Mouse (Mus musculus) stomach, postnatal 0 days (tissue): Measurements from ENCODE around the gene Gsg1l. TPM values are rescaled to one million over a fixed set of nuclear protein-coding genes. Genes with fewer than 3 reads are reported as not detected.

ENCODE experiments used
- ATAC-seq: fragments of 200-750 bp; cut with Nextera tagmentation; 2 replicates; pipeline ENCODE4 v1.8.0; 2017; ENCODE audit not compliant: low FRiP score, low TSS enrichment
- DNase-seq: peaks from one replicate; pipeline ENCODE4 v3.0.0-alpha.2; 2016; ENCODE audit warnings: low spot score
- H3K27ac ChIP-seq: fragments of 300-500 bp; sonication (generic); replicated peaks from 2 replicates; pipeline ENCODE4 v1.5.1; 2014; ENCODE audit warnings: mild to moderate bottlenecking, control low read depth
- H3K27me3 ChIP-seq: fragments of 300-500 bp; sonication (generic); 2 replicates; pipeline ENCODE4 v1.6.1; 2014; ENCODE audit warnings: low read length; ENCODE audit not compliant: control insufficient read depth, insufficient read depth
- H3K36me3 ChIP-seq: fragments of 300-500 bp; sonication (generic); 2 replicates; pipeline ENCODE4 v1.6.1; 2014; ENCODE audit warnings: low read length, mixed read lengths; ENCODE audit not compliant: control insufficient read depth, insufficient read depth
- H3K4me1 ChIP-seq: fragments of 300-500 bp; sonication (generic); replicated peaks from 2 replicates; pipeline ENCODE4 v1.6.1; 2014; ENCODE audit warnings: antibody characterized with exemption; ENCODE audit not compliant: control insufficient read depth, insufficient read depth
- H3K4me2 ChIP-seq: fragments of 300-500 bp; sonication (generic); replicated peaks from 2 replicates; pipeline ENCODE4 v1.6.1; 2014; ENCODE audit warnings: low read depth, mild to moderate bottlenecking, control low read depth, moderate library complexity
- H3K4me3 ChIP-seq: fragments of 300-500 bp; sonication (generic); 2 replicates; pipeline ENCODE4 v1.5.1; 2014; ENCODE audit warnings: low read depth, low read length, control low read depth
- H3K9ac ChIP-seq: fragments of 300-500 bp; sonication (generic); 2 replicates; pipeline ENCODE4 v1.6.1; 2014; ENCODE audit warnings: mild to moderate bottlenecking, low read length, control low read depth, mixed read lengths
- H3K9me3 ChIP-seq: fragments of 300-500 bp; sonication (generic); 2 replicates; pipeline ENCODE4 v1.6.1; 2016; ENCODE audit warnings: low read length; ENCODE audit not compliant: control insufficient read depth
- CTCF ChIP-seq: IDR thresholded peaks from 2 replicates; pipeline ENCODE4 v1.5.1; 2016; ENCODE audit warnings: antibody characterized with exemption, low read depth, mild to moderate bottlenecking, moderate library complexity
- EP300 ChIP-seq: optimal IDR thresholded peaks from 2 replicates; pipeline ENCODE3; 2016; ENCODE audit warnings: antibody characterized with exemption
- WGBS: fragments of 180-500 bp; shearing (Covaris S2); extraction: QIAGEN DNeasy Blood & Tissue Kit; methylation state at CpG from one replicate; pipeline ENCODE4 v1.1.7; 2014; 5-methylcytosine and 5-hydroxymethylcytosine counted together
- polyA plus RNA-seq: library from polyadenylated mRNA; unstranded; fragments of >200 nt; fragmentation: Nextera tagmentation; extraction: Ambion mirVana; gene quantifications from 2 replicates; pipeline ENCODE4 v1.2.1, GENCODE M21; 2015

Gene Gsg1l
- polyA plus RNA-seq, 1 experiment from 2014 or later = 0.67 TPM

DNA sequence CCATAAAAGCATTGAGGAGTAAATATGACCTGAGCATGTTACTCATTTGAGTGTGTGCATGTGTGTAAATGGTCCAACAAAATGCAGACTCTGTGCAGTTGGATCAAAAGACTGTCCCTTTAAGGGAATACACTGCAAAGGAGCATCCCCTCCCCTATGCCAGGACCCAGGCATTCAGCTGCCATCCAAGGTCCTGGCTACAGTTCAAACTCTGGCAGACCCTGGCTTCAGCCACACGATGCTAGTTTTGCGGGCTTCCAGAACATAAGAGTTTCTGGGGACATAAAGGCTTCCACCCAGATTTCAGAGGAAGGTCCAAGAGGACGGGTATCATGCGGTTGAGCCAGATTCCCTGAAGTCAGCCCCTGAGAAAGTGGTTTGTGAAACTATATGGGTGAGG, 133.2 kb downstream of the Gsg1l start:
- Histone ChIP-seq H3K9me3 (no peaks in the 10 kb centered on the region), H3K27me3 (no peaks in the 10 kb centered on the region), H3K4me1 (no peaks in the 10 kb centered on the region), H3K36me3 (no peaks in the 10 kb centered on the region), H3K4me2 (no peak overlapping the region), H3K4me3 (no peak overlapping the region), H3K9ac (no peak overlapping the region), H3K27ac (no peak overlapping the region)
- no peak for TF ChIP-seq EP300
- TF ChIP-seq CTCF = no peak
- DNase-seq (no peak), ATAC-seq (no peak)
- 67% methylated on average over 4 of the region's 4 CpGs for WGBS

DNA sequence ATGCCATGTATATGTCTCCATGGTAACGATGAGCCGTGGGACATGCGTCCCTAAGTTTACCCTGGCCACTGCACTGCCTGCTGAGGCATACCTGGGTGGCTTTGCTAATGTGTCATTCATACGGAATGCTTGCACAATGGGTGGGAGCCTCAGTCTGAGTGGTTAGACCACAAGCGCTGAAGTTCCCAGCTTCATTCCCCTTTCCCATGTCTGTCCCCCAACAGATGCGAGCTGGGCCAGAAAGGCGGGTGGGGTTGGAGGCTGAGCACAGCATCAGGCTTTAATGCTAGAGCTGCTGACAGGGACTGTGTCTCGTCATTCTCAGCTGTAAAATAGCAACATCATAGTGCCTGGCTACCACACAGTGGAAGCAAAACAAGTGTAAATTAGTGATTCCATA, 136.3 kb downstream of the Gsg1l start:
- ATAC-seq = no peak
- Histone ChIP-seq H3K36me3 (no peaks in the 10 kb centered on the region), H3K27ac (no peak overlapping the region), H3K27me3 (no peaks in the 10 kb centered on the region), H3K4me2 (no peak overlapping the region), H3K9ac (no peak overlapping the region), H3K4me1 (no peaks in the 10 kb centered on the region), H3K4me3 (no peak overlapping the region), H3K9me3 (no peaks in the 10 kb centered on the region)
- DNase-seq = no peak
- TF ChIP-seq EP300 (no peak), CTCF (no peak)
- 46% methylated on average over 8 of the region's 8 CpGs for WGBS

DNA sequence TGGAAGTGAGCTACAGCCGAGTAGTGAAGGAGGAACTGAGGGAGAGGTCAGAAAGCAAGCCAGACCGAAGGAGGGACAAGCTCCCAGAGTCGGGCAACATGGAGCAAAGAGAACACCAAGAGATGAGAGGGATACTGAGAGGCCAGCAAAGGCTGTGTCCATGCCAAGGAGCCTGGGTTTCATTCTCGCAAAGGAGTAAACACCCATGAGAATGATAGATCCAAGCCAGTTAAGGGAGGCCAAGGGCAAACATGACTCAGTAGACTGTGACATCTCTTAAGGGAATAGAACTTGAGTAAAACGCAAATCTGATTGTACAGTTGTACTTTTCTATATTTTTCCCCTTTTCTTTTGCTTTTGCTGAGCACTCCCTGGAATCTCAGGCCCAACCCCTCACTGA, 137.6 kb downstream of the Gsg1l start:
- no peak for DNase-seq
- TF ChIP-seq CTCF (no peak), EP300 (no peak)
- no peaks in the 10 kb centered on the region for H3K27me3 ChIP-seq
- H3K9me3 ChIP-seq = no peaks in the 10 kb centered on the region
- no peak for ATAC-seq
- no peaks in the 10 kb centered on the region for H3K36me3 ChIP-seq
- no peak overlapping the region for H3K4me2 ChIP-seq
- no peak overlapping the region for H3K27ac ChIP-seq
- H3K4me3 ChIP-seq = no peak overlapping the region
- no peaks in the 10 kb centered on the region for H3K4me1 ChIP-seq
- no peak overlapping the region for H3K9ac ChIP-seq
- 63% methylated on average over 5 of the region's 5 CpGs for WGBS

DNA sequence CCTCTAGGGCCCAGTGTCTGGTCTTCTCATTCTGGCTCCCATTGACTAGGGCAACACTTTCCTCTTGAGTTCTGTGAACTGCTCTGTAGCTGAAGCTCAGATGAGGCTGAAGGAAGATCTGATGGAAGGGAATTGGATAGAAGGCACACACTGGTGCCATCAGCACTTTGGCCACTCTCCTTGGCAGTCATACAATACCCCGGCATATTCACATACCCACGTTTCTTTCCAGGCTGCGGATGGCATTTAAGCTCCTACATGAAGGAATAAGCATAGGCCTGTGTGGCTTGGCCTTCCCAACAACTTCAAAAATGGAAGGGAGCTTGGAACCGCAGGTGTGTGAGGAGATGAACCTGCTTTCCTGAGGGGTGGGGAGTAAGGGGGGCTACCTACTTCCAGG, 138.7 kb downstream of the Gsg1l start:
- H3K9ac ChIP-seq = no peak overlapping the region
- ATAC-seq = no peak
- WGBS = 88% methylated on average over 4 of the region's 4 CpGs
- DNase-seq = no peak
- H3K4me2 ChIP-seq = no peak overlapping the region
- H3K27ac ChIP-seq = no peak overlapping the region
- no peak for TF ChIP-seq CTCF
- TF ChIP-seq EP300 = no peak
- H3K4me1 ChIP-seq = no peaks in the 10 kb centered on the region
- H3K4me3 ChIP-seq = no peak overlapping the region
- no peaks in the 10 kb centered on the region for H3K36me3 ChIP-seq
- no peaks in the 10 kb centered on the region for H3K27me3 ChIP-seq
- no peaks in the 10 kb centered on the region for H3K9me3 ChIP-seq

DNA sequence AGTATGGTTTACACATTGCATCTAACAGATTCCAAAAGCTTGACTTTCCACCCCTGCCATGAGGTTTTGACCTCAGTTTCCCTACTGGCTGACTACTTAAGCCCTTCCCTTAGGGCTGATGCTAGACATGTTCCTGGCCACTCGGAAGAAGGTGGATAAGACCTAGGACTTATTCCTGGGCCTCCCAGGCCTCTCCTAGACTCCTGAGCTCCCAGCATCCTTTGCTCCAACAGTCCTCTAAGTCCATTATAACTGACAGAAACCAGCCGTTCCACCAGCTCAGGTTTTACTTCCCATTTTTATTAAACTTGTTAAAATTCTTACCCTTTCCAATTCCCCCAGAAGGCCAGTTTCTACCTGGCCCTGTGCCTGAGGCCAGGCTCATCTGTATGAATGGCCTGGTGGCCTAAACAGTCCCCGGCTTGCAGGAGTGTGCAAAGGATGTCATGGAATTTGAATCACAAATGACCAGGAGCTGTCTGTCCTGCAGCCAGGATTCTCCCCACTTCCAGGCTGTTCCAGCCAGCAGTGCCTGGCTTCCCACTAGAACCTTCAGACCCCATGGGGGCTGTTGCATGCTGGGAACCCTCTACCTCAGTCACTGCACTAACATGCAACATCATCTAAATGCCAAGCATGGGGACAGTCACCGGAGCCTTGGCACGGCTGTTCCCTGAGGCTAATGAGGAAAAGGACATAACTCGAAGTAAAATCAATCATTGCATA, 139.7 kb downstream of the Gsg1l start:
- H3K9ac ChIP-seq = no peak overlapping the region
- no peaks in the 10 kb centered on the region for H3K27me3 ChIP-seq
- H3K4me3 ChIP-seq = no peak overlapping the region
- 69% methylated on average over 6 of the region's 6 CpGs for WGBS
- H3K9me3 ChIP-seq = no peaks in the 10 kb centered on the region
- H3K27ac ChIP-seq = no peak overlapping the region
- H3K36me3 ChIP-seq = no peaks in the 10 kb centered on the region
- H3K4me1 ChIP-seq = no peaks in the 10 kb centered on the region
- H3K4me2 ChIP-seq = no peak overlapping the region
- no peak for TF ChIP-seq CTCF
- TF ChIP-seq EP300 = no peak
- ATAC-seq (no peak), DNase-seq (no peak)

DNA sequence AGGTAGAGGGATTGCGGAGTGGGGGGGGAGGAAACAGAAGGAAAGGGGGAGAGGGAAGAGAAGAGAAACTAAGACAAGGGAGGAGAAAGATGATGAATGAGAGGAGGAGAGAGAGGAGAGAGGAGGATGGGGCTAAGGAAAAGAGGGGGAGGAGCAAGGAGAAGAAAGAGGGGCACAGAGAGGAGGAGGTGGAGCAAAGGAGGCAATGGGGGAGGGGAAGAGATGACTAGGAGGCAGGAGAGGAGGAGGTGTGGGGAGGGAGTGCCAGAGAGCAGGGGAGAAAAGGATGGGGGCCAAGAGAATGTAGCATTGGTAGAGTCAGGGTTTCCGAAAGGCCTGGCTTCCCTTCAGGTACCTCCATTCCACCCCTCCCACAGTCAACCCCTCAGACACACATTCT, 147.9 kb downstream of the Gsg1l start:
- Histone ChIP-seq H3K4me3 (no peak overlapping the region), H3K9me3 (no peaks in the 10 kb centered on the region), H3K4me1 (0 out of 2 replicates have a peak, but pooled peaks cover 2% of the 10 kb centered on the region), H3K4me2 (no peak overlapping the region), H3K27ac (no peak overlapping the region), H3K9ac (no peak overlapping the region), H3K27me3 (no peaks in the 10 kb centered on the region), H3K36me3 (no peaks in the 10 kb centered on the region)
- ATAC-seq (no peak), DNase-seq (no peak)
- 62% methylated on average over 2 of the region's 2 CpGs for WGBS
- no peak for TF ChIP-seq EP300
- TF ChIP-seq CTCF = no peak
